Mouse (Mus musculus) inflammation-experienced regulatory T-cells, adult 6 months (primary cell): ENCODE data around the gene Zfp865. TPM values are rescaled to one million over a fixed set of nuclear protein-coding genes. Genes with fewer than 3 reads are reported as not detected.
"Not testable (repeated sequence)": the region's sequence is repeated elsewhere in the genome, so short reads cannot be mapped to it uniquely, and the experiment has no call there.

ENCODE experiments used
- ATAC-seq: one replicate; pipeline ENCODE4 v1.8.0; 2017
- polyA plus RNA-seq, 3 experiments: library from polyadenylated mRNA; unstranded; fragments of 100-300 nt; shearing (Covaris generic); gene quantifications; one replicate each; pipeline ENCODE4 v1.2.1; 2017

Zfp865 gene
- polyA plus RNA-seq: 1 to 10 TPM; 2.5 to 6.7 (median 5.2) TPM

DNA sequence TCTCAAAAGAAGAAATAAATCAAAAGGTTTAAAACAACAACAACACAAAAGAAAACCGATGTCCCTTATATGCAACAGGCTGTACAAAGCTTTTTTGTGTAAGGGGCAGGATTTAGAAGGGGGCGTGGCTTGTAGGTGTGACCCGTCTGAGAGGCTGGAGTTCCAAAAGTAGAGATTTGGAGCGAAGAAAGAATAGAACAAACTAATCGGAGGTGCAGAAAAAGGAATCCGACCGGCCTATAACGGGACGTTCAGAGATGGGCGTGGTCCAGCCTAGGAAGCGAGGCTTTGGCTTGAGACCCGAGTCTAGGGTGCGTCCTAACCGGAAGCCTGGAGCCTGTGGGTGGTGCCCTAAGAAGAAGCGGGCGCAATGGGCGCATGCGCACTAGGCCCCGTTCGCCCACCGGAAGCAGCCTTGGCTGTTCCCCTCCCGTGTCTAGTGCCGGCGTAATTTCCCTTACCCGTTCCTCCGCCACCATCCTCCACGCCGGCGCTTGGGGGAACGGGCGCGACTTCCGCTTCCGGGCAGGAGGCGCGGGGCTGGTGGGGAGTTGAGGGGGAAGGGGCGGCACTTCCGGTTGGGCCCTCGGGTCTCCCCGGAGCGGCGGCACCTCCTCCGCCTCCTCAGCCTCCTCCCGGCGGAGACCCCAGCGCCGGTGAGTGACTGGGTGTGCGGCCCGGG lies at the start of gene Zfp865, which contains the start of gene Ccdc106:
TSS of gene Zfp865 (plus strand) at position 377 of the 682 bp plus-strand sequence.
TSS of gene Ccdc106 (plus strand) at position 554 of the 682 bp plus-strand sequence.
- peak; percentile 88 for ATAC-seq

DNA sequence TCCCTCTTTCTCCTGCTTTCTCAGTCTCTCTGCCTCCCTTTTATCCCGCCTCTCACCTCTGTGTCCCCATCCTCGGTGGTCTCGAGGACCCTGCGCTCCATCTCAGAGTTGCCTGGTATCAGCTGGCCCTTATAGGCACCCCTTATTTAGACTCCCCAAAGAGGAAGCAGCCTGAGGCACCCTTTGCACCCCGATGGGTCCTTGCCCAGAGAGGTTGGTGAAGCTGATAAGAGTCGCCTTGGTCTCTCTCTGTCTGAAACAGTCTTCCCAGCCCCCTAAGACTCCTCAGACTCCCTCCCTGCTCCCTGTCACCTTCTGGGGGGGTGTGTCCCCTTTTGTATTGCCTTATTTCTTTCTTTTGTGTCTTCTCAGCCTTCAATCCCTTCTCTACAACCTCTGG lies 49.1 kb upstream of the Zfp865 start, which contains the start of gene Sbk3:
TSS of gene Sbk3 (minus strand) at position 101 of the 400 bp plus-strand sequence.
- no peak for ATAC-seq

DNA sequence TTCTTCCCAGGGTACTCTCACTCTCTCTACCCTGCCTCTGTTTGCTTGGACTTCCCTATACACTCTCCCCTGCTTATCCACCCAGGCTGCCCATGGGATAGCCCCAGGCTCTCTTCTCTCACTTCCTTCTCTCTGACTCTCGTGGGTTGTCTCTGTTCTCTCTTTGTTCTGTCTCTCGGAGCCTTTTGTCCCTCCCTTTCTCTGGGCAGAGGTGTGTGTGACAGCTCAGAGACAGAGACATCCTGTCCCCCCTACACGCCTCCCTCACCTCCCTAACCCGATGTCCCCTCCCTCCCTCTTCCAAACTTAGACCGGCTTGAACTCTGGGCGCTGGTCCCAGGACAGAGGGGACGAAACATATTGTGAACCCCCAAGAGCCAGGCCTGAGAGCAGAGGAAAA lies 48.5 kb upstream of the Zfp865 start:
- no peak for ATAC-seq

DNA sequence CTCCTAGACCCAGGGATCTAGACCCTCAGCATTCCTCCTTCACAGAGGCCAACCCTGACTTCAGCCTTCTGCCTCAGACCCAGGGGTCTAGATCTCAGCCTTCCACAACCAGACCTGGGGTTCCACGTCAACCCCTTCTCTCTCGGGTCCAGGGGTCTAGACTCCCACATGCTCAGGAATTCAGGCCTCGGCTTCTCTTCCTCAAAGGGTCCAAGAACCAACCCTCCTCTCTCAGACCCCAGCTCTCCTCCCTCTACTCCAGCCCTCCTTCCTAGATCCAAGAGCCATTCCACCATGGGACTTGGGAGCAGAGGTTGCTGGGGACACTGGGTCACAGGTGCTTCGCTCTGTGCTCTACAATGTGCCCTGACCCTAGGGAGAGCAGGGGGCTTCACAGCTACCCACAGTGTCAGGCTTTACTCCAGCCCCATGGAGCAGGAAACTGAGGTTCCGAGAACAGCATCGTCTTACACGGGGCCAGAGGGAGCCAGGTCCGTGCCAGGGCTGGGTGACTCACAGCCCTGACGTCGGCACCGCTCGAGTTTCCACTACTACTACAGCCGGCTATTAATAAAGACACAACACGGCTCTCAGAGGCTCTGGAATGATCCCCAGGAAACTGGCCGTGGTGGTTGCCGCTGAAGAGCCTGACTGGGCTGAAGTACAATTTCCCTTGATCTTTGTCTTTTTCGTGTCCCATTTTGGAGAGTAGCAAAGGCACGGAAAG lies 47.7 kb upstream of the Zfp865 start:
- no peak for ATAC-seq

DNA sequence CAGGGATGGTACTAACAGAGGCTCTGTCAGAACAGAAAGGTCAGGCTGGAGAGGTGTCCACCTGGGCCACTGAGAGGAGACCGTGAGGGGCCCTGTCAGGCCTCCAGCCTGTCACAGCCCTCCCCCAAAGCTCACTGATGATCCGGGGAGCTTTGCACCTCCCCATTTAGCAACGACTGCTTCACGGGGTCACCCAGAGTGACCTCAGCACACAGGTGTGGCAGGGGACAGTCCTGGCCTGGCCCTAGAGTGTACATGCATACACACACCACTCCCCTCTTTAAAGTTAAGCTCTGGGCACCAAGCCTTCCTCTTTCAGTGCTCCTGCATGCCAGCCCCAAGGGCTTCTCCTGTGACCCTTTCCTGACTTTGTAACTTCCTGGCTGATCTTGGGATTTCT lies 44.7 kb upstream of the Zfp865 start:
- ATAC-seq: no peak

DNA sequence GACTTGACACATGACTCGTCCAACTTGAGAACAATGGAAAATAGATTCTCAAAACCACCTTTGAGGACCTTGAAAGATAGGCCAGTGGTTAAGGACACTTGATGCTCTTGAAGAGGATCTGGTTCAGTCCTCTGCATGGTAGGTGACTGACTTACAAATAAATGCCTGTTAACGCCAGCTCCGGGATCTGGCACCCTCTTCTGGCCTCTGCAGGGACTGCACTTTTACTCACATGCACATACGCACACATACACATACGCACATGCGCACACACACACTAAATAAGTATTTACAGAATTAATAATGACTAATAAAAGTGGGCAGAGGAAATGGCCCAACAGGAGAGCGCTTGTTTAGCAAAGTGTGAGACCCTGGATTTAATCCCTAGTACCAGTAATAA lies 43.3 kb upstream of the Zfp865 start:
- ATAC-seq: no peak

DNA sequence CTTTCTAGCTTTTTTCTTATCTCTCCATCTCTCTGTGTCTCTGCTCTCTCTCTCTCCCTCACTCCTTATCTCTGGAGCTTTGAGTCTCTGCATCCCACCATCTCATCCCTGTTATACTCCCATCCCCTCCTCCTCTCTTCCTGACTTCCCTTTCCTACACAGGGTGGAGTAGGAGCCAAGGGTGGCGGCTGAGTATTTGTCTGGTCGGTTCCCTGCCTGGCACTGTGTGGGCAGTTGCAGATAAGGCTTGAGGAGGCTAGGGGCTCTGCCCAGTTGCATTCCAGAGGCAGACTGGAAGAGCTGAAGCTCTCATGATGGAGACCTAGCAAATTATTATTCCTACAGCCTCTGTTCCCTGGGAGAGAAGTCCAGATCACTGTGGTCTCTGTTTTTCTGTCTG lies 31.9 kb upstream of the Zfp865 start:
- ATAC-seq: no peak

DNA sequence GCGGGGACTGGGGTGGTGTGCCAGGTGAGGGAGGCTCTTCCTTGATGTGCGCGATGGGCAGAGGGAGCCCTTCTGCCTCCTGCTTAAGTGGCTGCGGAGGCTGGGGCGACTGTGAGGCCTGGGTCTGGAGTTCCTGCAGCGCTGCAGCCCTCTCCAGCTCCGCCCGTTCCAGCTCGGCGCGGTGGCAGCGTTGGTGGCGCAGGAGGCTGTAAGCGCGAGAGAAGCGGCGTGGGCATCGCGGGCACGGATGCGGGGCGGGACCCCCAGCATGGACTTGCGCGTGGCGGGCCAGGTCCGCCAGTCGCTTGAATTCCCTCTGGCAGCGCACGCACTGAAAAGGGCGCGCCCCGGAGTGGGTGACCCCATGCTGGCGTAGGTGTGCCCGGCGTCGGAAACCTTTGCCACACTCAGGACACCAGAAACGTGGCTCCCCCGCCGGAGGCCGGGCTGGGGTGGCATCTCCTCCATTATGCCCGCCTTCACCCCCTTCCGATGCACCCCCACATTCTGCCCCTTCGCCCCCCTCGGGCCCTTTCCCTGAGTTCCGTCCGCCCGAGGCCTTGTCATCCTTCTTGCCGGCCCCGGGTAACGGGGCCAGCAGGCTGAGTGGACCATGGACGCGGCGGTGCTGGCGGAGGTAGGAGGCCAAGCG lies 26.7 kb upstream of the Zfp865 start:
- no peak for ATAC-seq

DNA sequence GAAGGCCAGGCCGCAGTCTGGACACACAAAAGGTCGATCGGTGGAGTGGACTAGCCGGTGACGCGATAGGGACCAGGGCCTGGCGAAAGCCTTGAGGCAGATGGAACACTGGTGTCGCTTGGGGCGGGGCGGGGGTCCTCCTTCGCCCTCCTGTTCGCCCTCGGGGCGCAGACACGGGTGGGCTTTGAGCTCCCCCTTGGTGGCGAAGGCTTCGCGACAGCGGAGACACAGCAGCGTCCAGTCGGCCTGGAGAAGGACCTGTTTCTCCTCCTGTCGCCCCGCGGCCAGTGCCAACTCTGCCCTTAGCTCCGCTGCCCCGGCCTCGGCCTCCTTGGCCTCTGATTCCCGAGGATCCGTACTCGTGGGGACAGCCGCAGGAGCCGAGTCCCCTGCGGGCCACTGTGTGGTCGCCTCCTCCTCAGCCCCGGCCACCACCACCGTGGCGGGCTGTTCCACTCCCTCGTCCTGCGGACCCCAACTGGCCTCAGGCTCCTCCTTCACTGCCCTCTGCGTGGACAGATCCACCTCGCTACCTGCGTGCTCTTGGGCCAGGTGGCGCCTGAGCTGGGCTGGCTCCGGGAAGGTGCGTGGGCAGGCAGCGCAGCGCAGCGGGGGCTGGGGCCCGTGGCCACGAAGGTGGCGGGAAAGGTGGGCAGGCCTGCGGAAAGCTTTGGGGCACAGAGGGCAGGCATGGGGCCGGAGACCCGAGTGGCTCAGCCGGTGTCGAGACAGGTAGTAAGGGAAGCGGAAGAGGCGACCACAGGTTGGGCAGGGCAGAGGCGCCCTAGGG lies 26.0 kb upstream of the Zfp865 start:
- ATAC-seq: no peak

DNA sequence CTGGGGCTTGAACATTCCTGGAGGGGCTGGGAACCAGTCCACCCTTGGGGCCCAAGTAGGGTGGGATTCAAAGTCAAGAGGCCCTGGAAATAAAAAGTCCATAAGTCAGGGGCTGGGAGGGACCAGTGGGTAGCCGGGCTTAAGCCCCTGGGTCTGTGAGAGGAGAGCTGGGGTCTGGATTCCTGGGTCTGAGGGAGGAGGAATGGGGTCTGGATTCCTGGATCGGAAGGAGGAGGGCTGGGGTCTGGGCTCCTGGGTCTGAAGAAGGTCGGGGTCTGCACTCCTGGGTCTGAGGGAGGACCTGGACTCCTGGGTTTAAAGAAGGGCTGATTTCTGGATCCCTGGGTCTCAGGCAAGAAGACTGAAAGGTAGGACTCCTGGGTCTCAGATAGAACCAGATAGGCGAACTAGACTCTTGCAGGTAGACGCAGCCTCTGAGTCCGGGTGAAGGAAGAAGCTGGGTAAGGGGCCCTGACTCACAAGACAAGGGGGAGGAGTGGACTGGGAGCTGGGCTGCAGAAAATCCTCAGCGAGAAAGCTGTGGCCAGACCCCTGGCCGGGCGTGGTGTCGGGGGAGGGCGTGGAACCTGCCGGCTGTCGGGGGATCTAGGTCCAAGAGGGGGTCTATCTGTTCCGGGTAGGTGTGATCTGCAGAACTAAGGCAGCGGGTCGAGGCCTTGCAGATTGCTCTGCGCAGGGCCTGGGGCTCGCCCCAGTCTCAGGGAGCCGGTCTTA lies 24.7 kb upstream of the Zfp865 start:
- peak; percentile 33 for ATAC-seq

DNA sequence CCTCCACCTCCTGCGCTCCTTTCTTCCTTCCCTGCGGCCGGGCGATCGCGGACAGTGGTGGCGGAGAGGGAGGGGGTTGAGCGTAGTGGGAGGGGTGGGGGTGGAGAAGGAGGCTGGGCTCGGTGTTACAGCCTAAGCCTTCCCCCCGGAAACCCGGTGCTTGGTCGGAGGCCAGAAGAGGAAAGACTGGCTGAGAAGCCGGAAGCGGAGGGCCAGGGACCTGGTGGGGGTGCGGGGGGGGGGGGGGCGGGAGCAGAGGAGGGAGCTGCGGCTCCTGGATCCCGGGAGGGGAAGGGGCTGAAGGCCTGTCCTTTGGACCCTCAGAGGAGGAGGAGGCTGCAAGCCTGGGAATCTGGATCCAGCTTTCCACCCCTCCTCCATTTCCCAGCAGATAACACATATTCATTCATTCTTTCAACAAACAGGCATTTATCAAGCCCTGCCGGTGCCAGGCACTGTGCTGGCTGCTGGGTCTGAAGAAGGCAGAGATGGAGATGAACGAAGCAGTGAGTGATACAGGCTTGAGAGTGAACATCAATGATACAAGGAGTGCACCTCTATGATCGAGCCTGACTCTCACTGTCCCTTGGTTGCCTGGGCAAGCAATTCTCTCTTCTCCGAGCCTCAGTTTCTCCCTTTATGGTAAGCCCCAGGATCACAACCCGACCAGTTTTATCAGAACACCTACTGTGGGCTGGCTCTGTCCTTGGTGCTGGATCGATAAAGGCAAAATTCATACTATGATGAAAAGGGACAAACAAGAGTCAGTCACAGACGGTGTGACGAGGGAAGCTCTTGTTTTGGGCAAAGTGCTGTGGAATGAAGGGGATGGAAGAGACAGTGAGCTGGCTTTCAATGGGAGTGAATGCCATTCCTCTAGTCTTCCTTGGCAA lies 23.9 kb upstream of the Zfp865 start, which contains the start of gene Zfp579:
TSS of gene Zfp579 (minus strand) at position 156 of the 893 bp plus-strand sequence.
- peak; percentile 72 for ATAC-seq

DNA sequence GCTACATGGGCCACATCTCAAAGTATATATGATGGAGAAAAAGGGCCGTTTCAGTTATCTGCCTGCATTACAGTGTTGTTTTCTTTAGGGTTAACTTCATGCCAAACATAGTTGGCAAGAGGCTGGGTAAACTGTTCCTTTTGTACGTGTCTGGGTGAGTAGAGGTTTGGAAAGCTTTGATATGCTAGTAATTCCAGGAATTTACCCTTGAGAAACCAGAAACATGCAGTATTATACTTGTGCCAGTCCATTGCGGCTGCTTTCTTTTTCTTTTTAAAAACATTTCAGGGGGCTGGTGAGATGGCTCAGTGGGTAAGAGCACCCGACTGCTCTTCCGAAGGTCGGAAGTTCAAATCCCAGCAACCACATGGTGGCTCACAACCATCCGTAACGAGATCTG lies 23.2 kb upstream of the Zfp865 start:
- ATAC-seq: no peak

DNA sequence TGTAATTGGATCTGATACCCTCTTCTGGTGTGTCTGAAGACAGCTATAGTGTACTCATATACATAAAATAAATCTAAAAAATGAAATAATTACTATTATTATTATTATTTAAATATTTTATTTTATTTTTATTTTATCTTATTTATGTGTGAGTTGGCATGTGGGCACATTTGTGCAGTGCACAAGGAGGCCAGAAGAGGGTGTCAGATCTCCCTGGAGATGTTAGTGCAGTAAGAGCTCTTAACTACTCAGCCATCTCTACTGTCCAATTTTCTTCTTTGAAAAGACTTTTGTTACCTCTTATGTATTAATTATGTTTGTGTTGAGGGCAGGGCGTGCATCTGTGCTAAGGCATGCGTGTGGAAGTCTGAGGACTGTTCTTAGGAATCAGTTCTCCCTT lies 20.3 kb upstream of the Zfp865 start:
- ATAC-seq: peak; percentile 47

DNA sequence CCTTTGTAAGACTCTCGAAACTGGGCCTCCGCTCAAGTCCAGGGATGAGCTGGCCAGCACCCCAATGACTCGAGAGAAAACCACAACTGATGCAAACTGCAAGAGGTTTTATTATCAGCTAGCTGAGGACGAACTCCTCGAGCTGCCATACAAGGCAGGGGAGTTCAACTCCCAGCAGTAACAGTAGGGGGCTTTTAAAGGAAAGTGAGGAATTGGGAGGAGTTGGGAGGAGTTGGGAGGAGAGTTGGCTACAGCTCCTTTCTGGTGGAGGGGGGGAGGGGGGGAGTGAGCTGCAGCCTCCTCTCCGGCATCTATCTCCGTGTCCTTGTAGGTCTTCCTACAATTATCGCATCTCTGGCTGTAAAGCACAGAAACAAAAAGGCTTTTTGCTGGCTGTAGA lies 17.3 kb upstream of the Zfp865 start:
- ATAC-seq: not testable (repeated sequence)

DNA sequence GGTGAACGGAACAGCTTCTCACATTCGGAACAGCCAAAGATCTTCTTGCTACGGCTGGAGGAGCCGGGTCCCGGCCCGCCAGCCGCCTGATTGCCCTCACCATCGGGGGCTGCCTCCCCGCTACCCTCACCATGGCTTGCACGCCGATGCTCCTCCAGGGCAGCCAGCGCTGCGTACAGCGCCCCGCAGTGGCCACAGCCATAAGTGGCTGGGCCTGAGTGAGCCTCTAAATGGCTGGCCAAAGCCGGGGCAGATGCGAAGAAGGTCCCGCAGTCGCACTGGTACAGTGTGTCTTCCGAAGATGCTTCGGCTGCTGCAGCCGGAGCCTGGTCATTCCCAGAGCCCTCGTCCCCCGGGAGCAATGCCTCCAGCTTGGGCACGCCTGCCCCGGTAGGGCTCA lies 11.9 kb upstream of the Zfp865 start:
- no peak for ATAC-seq

DNA sequence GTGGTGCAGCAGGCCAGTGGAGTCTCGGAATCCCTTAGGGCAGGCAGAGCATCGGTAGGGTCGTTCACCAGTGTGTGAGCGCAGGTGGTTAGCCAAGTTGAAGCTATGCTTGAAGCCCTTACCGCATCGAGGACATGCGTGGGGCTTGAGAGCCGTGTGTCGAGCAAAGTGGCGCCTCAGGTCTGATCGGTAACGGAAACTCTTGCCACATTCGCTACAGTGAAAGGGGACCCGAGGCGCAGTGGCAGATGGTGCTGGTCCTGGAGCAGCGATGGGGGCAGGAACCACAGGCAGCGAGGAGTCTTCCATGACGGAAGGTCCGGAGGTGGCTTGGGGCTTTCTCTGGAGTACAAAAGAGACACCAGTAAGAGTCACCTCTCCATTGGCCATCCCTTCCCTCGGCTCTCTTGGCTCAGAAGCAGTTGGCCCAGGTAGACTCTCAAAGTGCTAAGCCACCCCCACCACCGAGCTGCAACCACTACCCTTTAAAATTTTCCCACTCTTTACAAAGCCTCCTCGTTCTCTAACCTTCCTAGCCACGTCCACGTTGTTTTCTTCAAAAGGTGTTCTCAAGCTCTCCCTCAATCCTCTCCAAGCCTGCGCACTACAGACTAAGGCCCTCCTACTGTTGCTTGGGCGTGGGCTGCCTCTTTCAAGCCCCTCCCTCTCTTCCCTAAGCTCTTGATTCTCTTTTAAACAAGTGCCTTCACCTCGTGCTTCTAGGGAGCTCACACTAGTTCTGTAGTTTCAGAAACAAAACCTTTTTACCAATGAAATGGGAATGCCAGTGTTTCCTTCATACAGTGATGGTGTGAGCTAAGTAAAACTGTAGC lies 7.3 kb upstream of the Zfp865 start:
- no peak for ATAC-seq

DNA sequence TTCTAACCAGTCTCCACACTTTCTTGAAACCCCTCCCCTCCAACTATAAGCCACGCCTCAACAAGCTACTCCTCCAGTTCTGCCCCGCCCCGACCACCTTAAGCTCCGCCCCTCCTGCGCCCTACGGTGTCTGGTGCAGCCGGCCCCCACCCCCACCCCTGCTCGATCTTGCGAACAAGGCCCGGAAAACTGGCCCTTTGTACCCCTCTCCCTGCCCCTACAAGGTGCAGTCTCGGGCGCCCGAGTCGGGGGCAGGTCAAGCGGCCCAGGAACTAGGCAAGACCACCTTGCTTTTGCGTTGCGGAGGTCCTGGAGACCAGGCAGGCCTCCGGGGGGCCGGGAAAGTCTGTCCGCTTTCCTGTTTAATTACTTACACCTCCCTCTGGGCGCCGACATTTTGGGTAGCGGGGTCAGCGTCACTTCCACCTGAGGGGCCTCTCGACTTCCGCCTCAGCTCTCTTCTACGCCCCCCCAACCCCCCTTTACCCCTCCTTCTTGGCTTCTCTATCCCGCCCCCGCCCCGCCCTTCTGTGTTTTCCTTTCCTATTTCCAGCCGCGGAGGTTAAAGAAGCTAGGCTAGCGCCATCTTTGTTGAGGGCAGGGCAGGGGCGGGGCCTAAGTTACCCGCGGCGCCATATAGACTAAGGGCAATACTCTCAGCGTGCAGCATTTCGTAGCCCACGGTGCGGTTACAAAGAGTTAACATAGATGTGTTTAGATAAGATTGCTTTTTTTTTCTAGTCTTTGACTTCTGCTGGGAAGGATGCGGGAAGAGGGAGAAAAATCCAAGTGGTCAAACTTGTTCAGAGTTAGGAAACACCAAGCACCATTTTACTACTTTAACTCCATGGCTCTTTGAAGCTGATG lies 5.7 kb upstream of the Zfp865 start, which contains the start of the genes Zfp524 and Fiz1:
TSS of gene Zfp524 (plus strand) at position 165 of the 867 bp plus-strand sequence.
TSS of gene Fiz1 (minus strand) at position 447 of the 867 bp plus-strand sequence.
- peak; percentile 74 for ATAC-seq
